Mouse (Mus musculus) heart, adult 8-10 months (tissue): Measurements from ENCODE around the gene Ccnc. TPM values are rescaled to one million over a fixed set of nuclear protein-coding genes. Genes with fewer than 3 reads are reported as not detected.
"Not testable (repeated sequence)": the region's sequence is repeated elsewhere in the genome, so short reads cannot be mapped to it uniquely, and the experiment has no call there.

Source experiments
- DNase-seq: peaks from one replicate; pipeline ENCODE4 v3.0.0; 2022; ENCODE audit warnings: low spot score
- total RNA-seq, 4 experiments: library from RNA; stranded (reverse); gene quantifications; 2 replicates each; pipeline ENCODE4 v1.2.4; 2022

Gene Ccnc
- total RNA-seq, 4 experiments from 2014 or later: 10.3 to 13.9 (median 11.5) TPM

DNA sequence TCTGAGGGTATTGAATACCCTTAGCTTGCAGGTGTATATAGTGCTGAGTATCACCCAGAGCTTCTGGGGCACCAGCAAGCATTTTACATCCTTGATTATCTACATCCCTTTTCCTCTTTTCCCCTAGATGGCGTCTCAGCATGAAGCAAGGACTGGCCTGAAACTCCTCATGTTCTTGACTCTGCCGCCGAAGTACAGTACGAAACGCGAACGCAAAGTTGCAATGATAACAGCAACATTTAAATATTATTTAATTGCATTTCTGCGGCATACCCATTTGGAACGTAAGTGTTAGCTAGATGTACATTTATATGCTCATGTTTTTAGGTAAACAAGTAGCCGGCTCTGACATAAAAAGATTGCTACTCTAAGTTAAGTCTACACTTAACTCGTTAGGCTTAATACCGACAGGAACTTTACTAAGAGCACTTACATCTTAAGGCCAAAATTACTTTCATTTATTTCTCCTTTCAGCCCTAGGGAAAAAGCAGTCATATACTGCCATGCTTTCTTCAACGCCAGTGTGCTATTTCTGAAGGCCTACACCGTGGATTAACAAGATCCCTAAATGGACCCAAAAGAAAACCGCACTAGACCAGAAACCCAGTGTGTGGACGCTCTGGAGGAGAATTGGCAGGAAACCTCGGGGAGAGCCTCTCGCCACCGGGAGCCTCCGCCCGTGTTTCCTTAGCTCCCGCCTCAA is 438 bp upstream of the Ccnc start:
- DNase-seq: peak; percentile 52

DNA sequence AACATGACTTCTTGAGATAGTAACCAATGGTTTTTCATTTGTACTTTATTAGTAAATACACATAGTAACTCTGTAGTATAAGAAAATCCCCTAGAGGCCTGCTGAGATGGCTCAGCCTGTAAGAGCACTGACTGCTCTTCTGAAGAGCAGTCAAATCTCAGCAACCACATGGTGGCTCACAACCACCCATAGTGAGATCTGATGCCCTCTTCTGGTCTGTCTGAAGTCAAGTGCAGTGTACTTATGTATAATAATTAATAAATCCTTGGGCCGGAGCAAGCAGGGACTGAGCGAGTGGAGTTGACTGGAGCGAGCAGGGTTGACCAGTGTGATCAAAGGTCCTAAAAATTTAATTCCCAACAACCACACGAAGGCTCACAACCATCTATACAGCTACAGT is 11.7 kb downstream of the Ccnc start:
- no peak for DNase-seq

DNA sequence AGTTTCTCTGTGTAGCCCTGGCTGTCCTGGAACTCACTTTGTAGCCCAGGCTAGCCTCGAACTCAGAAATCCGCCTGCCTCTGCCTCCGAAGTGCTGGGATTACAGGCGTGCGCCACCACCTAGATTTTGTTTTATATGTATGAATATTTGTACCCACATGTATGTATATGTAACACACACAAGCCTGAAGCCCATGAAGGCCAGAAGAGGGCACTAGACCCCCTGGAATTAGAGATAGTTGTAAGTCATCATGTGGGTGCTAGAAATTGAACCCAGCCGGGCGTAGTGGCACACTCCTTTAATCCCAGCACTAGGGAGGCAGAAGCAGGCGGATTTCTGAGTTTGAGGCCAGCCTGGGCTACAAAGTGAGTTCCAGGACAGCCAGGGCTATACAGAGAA is 16.6 kb downstream of the Ccnc start:
- DNase-seq: not testable (repeated sequence)

DNA sequence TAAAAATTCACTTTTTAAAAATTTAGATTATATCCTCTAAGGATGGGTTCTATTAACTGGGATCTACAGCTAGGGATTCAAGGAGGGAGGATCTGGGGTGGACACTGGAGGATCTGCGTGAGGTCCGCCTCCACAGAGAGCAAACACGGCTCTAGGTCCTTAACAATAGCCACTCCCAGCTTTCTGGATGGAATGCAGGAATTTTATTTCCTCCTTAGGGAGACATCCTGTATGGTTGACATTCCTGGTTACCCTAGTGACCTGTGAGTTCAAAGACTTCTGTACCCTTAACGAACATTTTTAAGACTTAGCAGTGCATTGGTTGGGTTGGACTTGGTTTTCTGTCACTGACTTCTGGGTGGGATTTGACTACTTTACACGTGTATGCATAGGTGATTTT is 18.2 kb downstream of the Ccnc start:
- DNase-seq: no peak

DNA sequence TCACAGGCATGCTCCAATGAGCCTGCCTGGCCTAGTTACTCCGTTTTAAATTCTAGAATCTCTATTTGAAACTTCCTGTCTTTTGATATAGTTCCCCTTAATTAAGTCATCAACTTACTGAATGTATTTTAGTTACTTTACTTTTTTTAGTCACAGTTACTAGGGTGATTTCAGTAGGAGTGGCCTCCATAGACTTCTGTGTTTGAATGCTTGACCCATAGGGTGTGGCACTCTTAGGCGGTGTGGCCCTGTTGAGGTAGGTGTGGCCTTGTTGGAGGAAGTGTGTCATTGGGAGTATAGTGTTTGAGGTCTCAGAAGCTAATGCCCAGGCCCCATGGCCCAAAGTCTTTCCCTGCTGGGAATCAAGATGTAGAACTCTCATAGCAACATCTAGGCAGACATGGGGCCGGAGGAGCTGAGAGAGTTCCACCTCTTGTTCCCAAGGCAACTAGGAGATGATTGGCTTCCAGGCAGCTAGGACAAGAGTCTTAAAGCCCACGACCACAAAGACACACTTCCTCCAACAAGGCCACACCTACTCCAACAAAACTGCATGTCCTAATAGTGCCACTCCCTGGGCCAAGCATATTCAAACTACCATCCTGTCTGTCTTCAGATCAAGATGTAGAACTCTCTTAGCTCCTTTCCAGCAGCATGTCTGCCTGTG is 27.8 kb downstream of the Ccnc start:
- DNase-seq: no peak

DNA sequence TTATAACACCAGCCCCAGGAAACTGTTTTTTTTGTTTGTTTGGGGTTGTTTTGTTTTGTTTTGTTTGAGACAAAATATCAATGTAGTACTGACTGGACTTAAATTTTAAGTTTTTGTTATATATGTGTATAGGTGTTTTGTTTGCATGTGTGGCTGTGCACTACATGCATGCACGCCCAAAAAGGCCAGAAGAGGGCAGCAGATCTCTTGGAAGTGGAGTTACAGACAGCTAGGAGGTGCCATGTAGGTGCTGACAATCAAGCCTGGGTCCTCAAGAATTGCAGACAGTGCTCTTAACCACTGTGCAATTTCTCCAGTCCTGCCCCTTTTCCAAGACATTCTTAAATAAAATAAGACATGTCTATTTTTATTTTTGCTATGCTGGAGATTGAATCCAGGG is 31.4 kb downstream of the Ccnc start:
- DNase-seq: no peak

DNA sequence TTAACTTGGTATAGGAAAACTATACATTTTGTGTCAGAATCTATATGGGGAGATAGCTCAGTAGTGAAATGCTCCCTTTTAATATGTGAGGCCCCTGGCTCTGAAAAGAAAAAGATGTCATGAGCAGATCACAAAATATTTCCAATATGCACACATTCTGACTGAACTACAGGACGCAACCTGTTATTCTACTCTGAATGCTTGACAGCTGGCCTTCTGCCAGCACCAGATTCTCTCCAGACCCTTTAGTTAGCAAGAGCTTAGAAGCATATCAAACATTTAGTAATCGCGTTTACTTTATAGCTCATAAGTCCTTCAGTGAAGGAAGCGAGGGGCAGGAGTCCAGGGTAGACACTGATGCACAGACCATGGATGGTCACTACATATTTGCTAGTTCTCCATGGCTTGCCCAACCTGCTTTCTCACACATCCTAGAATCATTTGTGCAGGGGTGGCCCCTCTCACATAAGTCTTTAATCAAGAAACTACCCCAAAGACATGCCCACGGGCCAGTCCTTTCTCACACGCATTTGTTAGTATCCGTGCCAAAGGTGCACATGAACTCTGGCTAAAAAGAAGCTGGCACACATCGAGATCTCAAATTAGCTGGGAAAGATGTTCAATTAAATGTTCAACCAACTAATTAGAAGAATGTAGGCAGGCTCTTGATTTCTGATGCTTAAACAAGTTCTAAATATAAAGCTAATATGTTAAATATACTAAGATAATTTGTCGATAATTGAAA is 34.1 kb downstream of the Ccnc start:
- no peak for DNase-seq

DNA sequence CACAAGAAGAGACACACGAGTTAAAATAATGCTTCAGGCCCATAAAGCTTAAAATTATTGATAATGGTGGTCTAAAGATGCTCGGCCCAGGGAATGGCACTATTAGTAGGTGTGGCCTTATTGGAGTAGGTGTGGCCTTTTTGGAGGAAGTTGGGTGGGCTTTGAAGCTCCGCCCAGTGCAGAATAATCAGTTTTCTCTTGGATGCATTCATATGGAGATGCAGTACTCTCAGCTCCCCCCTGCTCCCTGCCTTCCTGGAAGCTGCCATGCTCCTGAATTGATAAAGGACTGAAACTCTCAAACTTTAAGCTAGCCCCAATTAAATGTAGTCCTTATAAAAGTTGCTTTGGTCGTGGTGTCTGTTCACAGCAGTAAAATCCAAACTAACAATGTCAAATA is 36.3 kb downstream of the Ccnc start:
- DNase-seq: no peak

DNA sequence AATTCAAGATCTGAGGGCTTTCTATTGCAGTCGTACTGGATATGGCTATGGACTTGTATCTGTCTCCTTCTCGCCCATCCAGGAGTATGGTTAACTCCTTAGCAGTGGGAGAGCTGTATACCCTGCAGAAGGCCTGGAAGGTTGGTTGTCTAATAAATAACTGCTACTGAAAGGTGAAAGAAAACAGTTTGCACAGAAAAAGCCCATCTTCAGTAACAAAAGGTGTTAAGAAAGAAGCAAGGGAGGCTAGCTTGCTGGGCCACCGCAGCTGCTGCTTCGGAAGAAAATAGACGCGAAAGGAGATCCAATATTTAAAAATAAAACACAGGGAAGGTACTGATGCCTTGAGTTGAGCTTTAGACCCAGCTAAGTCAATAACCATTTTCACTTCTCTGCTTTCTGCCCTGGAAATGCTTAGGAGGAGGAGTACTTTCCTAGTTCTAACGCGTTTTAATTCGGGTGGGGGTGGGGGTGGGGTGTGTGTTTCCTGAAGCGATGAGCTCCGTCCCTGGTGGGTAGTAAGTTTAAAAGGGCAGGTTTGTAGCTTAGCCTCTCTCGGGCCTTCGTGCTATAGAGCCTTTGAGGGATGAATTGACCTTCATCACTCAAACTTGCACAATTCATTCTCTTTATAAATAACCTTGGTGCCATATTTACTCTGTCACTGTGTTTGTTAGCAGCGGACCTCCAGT is 38.8 kb downstream of the Ccnc start:
- no peak for DNase-seq

DNA sequence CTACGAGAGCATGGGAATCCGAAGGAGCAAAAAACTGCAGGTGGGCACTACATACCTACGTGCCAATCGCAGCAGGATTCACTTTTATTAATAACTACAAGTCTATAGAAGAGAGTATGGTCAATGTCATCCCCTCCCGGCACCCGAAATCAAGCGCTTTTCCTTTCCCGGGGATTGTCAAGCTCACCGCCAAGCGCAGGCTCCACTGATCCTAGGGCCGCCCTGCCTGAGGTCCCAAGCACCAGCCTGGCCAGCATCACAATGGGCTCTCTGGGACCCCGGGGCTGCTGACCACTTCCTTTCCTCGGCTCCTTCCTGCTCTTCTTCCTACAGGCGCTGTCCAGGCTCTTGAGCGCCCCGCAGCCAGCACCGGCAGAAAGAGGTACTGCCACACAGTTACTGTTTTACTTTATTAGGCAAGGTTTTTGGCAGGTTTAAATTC is 39.4 kb downstream of the Ccnc start, which contains the start of the genes Usp45 and Tstd3:
Gene Usp45 (plus strand): TSS at position 294 of the 442 bp plus-strand sequence.
Gene Tstd3 (minus strand): TSS at position 350 of the 442 bp plus-strand sequence.
- peak; percentile 77 for DNase-seq

DNA sequence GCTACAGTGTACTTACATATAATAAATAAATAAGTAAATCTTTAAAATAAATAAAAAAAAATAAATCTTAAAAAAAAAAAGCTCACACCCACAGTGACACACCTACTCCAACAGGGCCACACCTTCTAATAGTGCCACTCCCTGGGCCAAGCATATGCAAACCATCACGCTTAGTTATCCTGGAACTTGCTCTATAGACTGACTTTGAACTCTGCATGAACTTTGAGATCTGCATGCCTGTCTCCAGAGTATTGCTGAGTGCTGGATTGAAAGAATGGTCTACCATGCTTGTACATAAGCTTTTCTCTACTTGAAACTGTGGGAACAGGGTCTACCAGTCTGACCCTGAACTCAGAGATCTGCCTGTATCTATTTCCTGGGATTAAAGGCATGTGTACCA is 43.6 kb downstream of the Ccnc start:
- DNase-seq: no peak

DNA sequence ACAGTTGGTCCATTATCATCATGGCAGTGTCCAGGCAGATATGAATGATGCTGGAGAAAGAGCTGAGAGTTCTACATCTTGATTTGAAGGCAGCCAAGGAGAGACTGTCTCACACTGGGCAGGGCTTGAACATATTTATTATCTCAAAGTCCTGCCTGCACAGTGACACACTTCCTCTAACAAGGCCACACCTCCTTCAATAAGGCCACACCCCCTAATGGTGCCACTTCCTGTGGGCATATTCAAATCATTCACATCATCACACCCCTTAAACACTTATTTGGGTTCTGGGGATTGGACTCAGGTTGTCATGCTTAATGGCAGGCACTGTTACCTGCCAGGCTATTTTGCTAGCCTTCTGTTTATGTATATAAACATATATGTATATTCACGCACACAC is 44.8 kb downstream of the Ccnc start:
- no peak for DNase-seq

DNA sequence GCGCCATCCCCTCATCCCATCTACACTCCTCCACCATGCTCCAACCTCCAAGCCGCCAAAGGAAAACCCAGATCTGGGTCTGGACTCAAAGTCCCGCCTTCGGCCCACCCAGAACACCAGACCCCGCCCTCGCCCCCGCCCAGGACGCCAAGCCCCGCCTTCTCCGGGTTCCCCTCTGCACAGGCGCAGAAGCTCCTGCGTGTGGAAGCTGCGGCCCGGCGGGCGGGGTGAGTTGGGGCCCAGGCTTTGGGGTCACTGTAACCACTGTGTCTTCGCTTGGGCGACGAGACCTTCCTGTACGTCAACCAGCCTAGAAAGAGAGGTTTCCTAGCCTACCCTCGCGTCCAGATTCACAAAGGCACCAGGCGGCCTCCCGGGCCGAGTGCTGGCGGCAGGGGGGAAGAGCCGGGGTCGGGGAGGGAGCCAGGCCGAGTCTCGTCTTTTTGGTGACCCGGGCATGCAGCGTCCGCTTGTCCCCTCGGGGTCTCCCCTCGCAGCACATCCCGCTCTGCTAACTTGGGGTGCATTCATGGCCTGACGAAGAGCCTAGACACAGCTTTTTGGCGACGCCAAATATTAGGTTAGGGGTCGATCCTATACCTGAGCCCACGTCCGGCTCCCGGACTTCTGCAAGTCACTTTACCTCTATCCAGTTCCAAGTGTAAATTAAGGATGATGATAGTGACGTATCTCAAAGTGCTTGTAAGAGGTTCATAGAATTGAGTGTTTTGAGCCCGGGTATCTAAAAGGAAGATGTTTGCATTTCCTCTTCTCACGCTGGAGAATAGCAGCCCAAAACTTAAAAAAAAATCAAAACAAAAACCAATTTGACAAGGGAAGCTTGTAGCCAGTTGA is 48.8 kb downstream of the Ccnc start:
- peak; percentile 90 for DNase-seq

DNA sequence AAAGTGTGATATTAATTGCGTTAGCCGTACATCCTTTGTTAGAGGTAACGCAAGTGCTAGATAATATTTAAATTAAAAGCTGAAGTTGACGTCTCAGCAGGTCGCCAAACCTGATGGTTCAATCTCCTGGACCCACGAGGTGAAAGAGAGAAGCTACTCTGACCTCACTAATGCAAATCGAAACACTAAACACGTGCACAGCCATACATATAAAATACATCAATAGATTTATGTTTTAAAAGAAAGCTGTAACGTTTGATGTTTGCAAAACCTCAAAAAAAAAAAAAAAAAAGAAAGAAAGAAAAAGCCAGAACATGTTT is 49.4 kb downstream of the Ccnc start:
- DNase-seq: no peak

DNA sequence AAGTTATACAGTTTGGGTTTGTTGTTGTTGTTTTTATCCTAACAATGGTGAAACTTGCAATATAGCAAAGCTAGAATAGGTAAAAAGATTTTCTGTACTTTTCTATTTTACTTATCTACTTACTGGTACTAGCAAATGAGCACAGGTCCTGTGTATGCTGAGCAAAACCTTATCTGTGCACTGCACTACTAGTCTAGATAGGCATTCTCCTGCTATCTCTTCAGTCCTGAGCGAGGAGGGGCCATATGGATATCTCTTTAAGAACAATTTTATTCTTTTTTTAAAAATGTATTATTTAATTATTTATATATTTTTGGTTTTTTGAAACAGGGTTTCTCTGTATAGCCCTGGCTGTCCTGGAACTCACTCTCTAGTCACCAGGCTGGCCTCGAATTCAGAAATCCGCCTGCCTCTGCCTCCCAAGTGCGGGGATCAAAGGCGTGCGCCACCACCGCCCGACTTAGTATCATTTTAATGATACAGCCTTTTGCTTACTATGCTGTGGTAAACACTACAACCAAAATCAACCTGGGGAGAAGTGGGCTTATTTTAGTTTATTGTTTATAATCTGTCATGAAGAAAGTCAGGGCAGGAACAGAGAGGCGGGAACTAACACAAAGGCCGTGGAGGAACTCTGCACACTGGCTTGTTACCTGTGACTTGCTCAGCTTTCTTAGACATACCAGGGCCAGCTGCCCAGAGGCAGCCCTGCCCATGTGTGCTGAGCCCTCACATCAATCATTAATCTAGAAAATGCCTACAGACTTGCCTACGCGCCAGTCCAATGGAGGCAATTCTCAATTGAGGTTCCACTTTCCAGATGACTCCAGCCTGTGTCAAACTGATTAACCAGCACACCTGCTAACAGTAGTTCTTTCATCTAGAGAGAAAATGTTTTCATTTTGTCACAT is 53.6 kb downstream of the Ccnc start:
- no peak for DNase-seq

DNA sequence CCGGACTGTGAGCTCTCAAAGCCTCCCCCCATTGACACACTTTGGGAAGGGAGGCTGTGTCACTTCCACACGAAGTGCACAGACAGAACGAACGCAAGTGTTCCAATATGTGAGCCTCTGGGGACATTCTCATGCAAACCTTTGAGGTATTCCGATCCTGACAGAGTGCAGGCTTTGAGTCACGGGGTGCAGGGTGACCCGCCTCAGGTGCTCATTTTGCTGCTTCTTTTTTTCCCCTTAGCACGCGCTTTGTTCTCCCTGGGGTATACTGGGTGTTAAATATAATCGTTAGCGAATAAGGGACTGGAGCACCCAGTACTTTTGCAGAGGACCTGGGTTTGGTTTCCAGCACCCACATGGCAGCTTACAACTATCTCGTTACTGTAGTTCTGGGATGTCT is 58.8 kb downstream of the Ccnc start:
- no peak for DNase-seq

DNA sequence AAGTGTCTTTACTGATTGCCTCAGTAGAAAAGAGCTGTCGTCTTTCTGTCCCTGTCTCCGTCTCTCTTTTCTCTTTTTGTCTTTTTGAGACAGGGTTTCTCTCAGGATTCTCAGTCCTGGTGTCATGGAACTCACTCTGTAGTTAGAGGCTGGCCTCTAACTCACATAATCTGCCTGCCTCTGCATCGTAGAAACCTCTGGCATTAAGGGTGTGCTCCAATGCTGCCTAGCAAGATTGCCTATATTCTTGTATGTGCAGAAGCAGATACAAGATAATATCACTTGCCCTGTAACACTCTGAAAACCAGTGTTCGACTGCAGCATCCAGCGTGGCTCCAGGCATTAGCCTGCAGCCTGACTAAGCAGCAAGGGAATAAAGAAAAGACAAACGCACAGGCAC is 61.4 kb downstream of the Ccnc start:
- DNase-seq: no peak

DNA sequence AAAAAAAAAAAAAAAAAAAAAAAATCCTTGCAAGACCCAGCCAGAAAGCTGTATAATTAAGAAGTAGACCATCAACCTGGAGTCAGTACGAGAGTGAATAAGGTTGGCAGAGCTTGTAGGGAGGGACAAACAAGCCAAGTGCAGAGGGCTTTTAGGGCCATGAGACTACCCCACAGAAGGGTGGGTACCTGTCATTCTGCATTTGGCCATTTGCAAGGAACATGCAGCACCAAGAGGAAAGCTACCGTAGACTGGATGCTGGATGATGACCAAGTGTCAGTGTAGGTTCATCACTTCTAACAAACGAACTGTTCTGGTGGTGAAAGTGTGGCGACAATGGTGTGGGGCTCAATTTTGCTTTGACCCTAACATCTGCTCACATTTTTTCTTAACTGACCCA is 62.3 kb downstream of the Ccnc start:
- no peak for DNase-seq

DNA sequence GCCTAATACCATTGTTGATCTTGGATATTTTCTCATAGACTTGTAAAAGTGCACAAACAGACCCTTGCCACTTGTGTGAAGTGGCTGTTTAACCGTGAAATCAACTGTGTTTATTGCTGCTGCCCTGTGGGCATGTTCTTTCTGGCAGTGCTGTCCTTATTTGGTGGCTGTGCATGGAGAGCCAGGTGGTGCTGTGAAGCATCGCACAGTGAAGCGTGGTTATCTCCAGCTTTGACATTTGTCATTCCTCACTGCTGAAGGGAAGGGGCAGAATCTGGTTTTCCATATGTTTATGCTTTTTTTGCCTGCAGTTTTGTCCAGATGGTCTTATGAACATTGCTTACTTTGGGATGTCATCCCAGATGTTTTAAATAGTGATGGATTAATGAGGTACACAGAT is 66.1 kb downstream of the Ccnc start:
- DNase-seq: no peak

DNA sequence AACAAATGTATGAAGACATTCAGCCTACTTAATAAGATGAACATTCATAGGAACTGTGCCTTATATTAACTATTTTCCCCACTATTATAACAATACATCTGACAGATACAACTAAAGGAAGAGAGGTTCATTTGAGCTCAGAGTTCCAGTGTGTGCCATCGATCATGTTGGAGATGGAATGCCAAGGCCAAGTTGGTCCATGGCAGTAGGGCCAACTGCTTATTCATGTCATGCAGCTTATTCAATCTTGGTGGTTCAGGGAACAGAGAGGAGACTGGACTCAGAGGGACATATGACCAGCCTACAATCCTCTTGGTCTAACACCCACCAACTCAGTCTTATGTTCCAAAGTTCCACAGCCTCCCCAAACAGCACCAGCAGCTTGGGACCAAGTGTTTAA is 73.5 kb downstream of the Ccnc start:
- no peak for DNase-seq
